Mouse (Mus musculus) thymus, adult 2 months (tissue): Measurements from ENCODE around the gene Rrp1. TPM values are rescaled to one million over a fixed set of nuclear protein-coding genes. Genes with fewer than 3 reads are reported as not detected.

Experiments
- DNase-seq: peaks from one replicate; pipeline ENCODE4 v3.0.0; 2021
- H3K27ac ChIP-seq: fragments of 200-500 bp; 2 replicates; pipeline ENCODE4 v1.5.1; 2012; ENCODE audit warnings: low read length, control low read depth; ENCODE audit not compliant: control insufficient read depth, insufficient read depth
- H3K27me3 ChIP-seq: fragments of 200-500 bp; 2 replicates; pipeline ENCODE4 v1.6.1; 2012; ENCODE audit warnings: mild to moderate bottlenecking, low read length, moderate library complexity, mixed read lengths; ENCODE audit not compliant: control insufficient read depth, insufficient read depth
- H3K36me3 ChIP-seq: fragments of 200-500 bp; 2 replicates; pipeline ENCODE4 v1.6.1; 2012; ENCODE audit warnings: mild to moderate bottlenecking, low read length, moderate library complexity; ENCODE audit not compliant: control insufficient read depth, insufficient read depth
- H3K4me1 ChIP-seq: fragments of 200-500 bp; replicated peaks from 2 replicates; pipeline ENCODE4 v1.6.1; 2012; ENCODE audit warnings: low read length; ENCODE audit not compliant: control insufficient read depth, insufficient read depth
- H3K4me3 ChIP-seq: fragments of 200-500 bp; 2 replicates; pipeline ENCODE4 v1.5.1; 2012; ENCODE audit warnings: mild to moderate bottlenecking, low read length, control low read depth, moderate library complexity; ENCODE audit not compliant: control insufficient read depth, insufficient read depth
- CTCF ChIP-seq: fragments of 200-500 bp; IDR thresholded peaks from 2 replicates; pipeline ENCODE4 v1.5.1; 2012; ENCODE audit warnings: mild to moderate bottlenecking, control low read depth, low read length, moderate library complexity, borderline replicate concordance; ENCODE audit not compliant: control insufficient read depth, poor library complexity, insufficient read depth; ENCODE audit errors: extremely low read depth
- POLR2A ChIP-seq: fragments of 200-500 bp; IDR thresholded peaks from 2 replicates; pipeline ENCODE4 v1.6.1; 2012; ENCODE audit warnings: mild to moderate bottlenecking, low read length, control low read depth, moderate library complexity; ENCODE audit not compliant: control insufficient read depth, poor library complexity, insufficient read depth; ENCODE audit errors: extremely low read depth
- WGBS: fragments of 180-500 bp; shearing (Covaris S2); methylation state at CpG from one replicate; pipeline ENCODE4 v1.1.7; 2018; 5-methylcytosine and 5-hydroxymethylcytosine counted together
- polyA plus RNA-seq: library from polyadenylated mRNA; depleted of rRNA; stranded (reverse); fragments of >200 nt; gene quantifications from 2 replicates; pipeline ENCODE4 v1.2.3, GENCODE M21; 2012

Rrp1 gene
- polyA plus RNA-seq, 1 experiment = 133 TPM

DNA sequence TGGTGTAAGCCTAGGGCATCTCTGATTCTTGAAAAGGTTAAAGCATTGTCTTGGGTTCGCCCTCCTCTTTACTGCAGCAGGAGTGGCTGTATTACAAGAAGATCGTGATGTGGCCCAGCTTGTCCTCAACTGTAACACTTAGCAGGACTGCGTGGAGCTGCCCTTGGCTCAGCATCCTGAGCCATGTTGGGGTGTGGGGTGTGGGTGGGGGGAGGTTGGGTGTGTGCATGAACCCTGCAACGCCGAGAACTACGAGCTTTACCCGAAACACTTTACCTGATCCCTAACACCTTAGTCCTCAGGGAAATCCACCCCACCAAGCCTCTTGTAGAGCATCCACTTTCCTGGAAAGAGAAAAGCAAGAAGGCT is 293 bp upstream of the Rrp1 start:
- no peak for DNase-seq
- 40% methylated on average over 7 of the region's 7 CpGs for WGBS
- TF ChIP-seq CTCF (no peak), POLR2A (no peak)
- H3K4me3 ChIP-seq = no peak overlapping the region
- H3K36me3 ChIP-seq = peaks cover 29% of the 10 kb centered on the region
- peaks cover 9% of the 10 kb centered on the region for H3K4me1 ChIP-seq
- no peak overlapping the region for H3K27ac ChIP-seq
- H3K27me3 ChIP-seq = no peaks in the 10 kb centered on the region

DNA sequence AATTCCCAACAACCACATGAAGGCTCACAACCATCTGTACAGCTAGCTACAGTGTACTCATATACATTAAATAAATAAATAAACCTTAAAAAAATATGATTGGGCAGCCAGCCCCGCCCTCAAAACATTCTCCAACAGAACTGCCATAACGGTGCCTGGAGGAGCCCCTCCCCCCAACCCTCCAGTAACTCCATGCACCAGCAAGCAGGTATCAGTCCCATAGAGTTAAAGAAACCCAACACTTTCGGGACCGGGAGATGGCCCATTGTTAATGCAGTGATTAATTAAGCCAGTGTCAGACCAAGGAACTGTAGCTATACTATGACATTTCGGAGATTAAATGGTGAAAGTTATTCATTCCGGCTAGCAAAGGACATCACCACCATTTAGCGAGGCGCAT is 992 bp downstream of the Rrp1 start:
- Histone ChIP-seq H3K4me3 (peak overlapping the region; percentile 75), H3K4me1 (peaks cover 17% of the 10 kb centered on the region), H3K36me3 (peaks cover 38% of the 10 kb centered on the region), H3K27me3 (no peaks in the 10 kb centered on the region), H3K27ac (no peak overlapping the region)
- DNase-seq = no peak
- TF ChIP-seq CTCF (no peak), POLR2A (no peak)
- 14% methylated on average over 8 of the region's 8 CpGs for WGBS

DNA sequence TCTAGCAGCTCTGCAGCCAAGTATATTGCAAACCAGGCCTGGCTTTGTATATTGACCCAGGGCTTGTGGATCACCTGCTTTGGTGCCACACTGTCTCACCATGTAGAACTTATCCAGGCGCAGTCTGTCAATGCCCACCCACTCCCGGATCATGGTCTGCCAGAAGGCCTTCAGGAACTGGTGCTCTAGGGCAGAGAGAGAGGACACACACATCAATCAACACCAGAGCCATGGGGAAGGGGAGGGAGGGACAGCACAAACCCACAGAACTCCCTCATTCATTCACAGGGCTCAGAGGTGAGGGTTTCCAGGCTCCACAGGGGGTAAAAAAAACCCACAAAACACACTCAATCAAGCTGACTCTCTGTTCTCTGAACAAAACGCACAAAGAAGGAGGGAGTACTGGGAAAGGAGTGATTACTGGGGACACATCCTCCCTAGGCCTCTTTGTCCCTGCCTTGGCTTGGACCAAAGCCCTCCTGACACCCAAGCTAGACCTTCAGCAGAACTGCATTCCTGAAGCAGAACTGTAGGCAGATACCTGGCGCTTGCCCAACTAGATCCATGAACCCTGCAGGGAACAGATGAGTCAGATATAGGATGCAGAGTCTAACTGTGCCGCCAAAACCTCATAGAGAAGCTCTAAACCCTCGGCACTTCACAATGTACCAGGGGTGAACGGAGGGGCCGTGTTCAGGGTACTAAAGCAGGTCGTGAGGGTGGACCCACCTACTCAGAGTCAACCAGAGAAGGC is 3.6 kb downstream of the Rrp1 start:
- Histone ChIP-seq H3K36me3 (peaks cover 52% of the 10 kb centered on the region), H3K4me1 (peaks cover 30% of the 10 kb centered on the region), H3K27ac (no peak overlapping the region), H3K27me3 (no peaks in the 10 kb centered on the region), H3K4me3 (no peak overlapping the region)
- TF ChIP-seq CTCF (no peak), POLR2A (no peak)
- 92% methylated on average over 9 of the region's 9 CpGs for WGBS
- no peak for DNase-seq

DNA sequence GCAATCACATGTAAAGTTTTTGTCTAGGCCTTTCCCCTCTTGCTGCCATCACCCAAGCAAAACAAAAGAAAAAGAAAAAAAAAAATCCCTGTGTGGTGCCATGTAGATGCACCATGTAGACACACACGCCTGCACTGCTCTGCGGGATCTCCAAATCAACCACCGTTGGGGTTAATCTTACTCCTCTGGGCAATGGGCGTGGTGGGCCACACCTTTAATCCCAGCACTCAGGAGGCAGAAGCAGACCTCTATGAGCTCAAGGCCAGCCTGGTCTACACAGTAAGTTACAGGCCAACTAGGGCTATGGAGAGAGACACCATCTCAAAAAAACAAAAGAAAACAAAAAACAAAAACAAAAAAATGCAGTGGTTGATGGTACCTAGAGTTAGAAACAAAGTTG is 5.7 kb downstream of the Rrp1 start:
- H3K27ac ChIP-seq = 0 out of 2 replicates have a peak overlapping the region, but pooled peaks have one; percentile 1
- no peaks in the 10 kb centered on the region for H3K27me3 ChIP-seq
- no peak for DNase-seq
- 91% methylated on average over 4 of the region's 4 CpGs for WGBS
- no peak overlapping the region for H3K4me3 ChIP-seq
- H3K4me1 ChIP-seq = peaks cover 40% of the 10 kb centered on the region
- peaks cover 73% of the 10 kb centered on the region for H3K36me3 ChIP-seq
- TF ChIP-seq POLR2A (no peak), CTCF (no peak)

DNA sequence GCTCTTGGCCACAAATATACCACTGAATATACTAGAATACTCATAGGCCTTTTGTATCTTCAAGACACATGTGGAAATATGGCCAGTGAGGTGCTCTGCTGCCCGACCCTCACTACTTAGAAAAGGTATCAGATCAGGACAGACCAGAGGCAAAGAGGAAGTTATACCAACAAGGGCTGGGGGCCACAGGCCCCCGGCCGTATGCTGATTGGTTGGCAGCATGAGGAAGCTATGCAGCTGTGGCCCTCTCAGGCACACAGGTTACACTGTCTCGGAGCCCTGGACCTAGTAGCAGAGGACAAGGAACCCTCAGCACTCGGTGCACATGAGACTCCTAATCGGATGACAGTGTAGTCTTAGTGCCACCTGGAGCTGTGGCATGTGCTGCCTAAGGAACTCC is 6.7 kb downstream of the Rrp1 start:
- peaks cover 83% of the 10 kb centered on the region for H3K36me3 ChIP-seq

DNA sequence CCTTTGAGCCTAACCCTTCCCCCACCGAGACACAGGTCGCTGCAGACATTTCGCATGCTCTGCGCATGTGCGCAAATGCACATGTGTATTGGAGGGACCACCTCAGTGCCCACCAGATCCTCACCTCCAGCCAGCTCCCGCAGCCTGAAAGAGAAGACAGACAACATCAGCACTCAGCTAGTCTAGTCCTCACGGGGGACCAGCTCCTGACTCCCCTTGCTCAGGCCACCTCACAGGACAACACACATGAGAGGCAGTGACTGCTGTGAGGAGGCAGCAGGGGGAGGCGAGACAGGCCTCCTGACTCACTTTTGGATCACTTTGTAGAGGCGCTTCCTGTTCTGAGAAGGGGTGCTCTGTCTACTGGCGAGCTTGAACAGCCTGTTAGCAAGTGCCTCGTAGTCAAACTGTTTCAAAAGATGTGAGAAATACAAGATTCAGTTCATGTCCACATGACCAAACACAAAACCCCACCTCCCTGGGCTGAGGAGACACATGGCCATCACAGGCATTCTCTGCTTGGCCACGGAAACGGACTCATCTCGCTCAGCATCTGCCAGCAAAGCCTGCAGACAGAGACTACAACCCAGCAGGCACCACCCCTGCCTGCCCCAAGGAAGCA is 10.4 kb downstream of the Rrp1 start:
- Histone ChIP-seq H3K27me3 (no peaks in the 10 kb centered on the region), H3K36me3 (peaks cover 59% of the 10 kb centered on the region), H3K4me3 (no peak overlapping the region), H3K4me1 (peaks cover 55% of the 10 kb centered on the region), H3K27ac (peak overlapping the region; percentile 44)
- TF ChIP-seq CTCF (no peak), POLR2A (no peak)
- WGBS = 89% methylated on average over 14 of the region's 14 CpGs
- DNase-seq = no peak

More for the DNA sequence above, 6.7 kb downstream of the Rrp1 start:
- Histone ChIP-seq H3K4me1 (peaks cover 33% of the 10 kb centered on the region), H3K27ac (peak overlapping the region; percentile 59), H3K4me3 (no peak overlapping the region), H3K27me3 (no peaks in the 10 kb centered on the region)
- WGBS = 13% methylated on average over 6 of the region's 6 CpGs
- no peak for DNase-seq
- no peak for TF ChIP-seq POLR2A
- TF ChIP-seq CTCF = no peak

DNA sequence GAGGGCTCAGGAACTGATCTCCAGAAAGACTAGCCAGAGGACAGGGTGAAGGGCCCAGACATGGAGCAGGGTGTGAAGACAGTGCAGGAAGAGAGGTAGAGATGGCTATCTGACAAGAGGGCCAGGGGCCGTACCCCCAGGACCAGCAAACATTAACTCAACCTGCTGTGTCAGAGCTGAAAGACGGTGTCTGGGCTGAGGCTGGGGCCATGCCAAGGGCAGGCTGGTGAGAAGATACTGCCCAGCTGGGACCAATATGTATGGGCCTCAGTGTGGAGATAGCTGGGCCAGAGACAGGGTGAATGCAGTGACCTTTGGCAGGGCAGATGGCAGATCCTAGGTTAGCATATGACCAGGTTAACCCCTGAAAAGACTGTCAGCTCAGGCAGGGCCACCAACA is 11.7 kb downstream of the Rrp1 start:
- no peak overlapping the region for H3K27ac ChIP-seq
- WGBS = 93% methylated on average over 2 of the region's 2 CpGs
- no peak for DNase-seq
- peaks cover 44% of the 10 kb centered on the region for H3K4me1 ChIP-seq
- no peaks in the 10 kb centered on the region for H3K27me3 ChIP-seq
- H3K4me3 ChIP-seq = no peak overlapping the region
- TF ChIP-seq CTCF (no peak), POLR2A (no peak)
- peaks cover 53% of the 10 kb centered on the region for H3K36me3 ChIP-seq
